Mouse (Mus musculus): Measurements from ENCODE around the gene Tbl3. TPM values are rescaled to one million over a fixed set of nuclear protein-coding genes. Genes with fewer than 3 reads are reported as not detected.
A peak's percentile ranks its signal among the peaks of the same experiment; 100 is the strongest.

Gene Tbl3
- polyA plus RNA-seq, 1 experiment: 60.6 TPM

DNA sequence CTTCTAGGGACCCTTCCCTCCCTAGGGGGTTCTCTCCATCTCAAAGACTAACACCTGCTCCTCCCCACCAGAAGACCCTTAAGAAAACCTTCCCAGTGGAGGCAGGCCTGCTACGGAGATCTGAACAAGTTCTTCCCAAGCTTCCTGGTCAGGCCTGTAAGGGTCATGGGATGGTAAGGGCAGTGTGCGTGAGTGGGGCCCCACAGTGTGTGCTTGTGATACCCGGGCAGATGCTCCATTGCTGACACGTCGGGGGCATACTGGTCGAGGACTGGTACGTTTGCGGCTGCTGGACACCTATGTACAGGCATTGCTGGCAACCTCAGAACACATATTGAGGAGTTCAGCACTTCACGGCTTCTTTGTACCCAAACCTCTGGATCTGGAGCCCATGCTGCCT lies 8.7 kb downstream of the Tbl3 start:
- no peaks in the 10 kb centered on the region for H3K4me1 ChIP-seq (ENCODE audit: control insufficient read depth, insufficient read depth, low read length)
- H3K4me3 ChIP-seq (replicated peaks; ENCODE audit: insufficient read depth, low read depth, low read length): no peak overlapping the region
- WGBS: 64% methylated on average over 9 of the region's 9 CpGs
- no peak overlapping the region for H3K27ac ChIP-seq (ENCODE audit: insufficient read depth, low read length)
- no peak for DNase-seq
- no peaks in the 10 kb centered on the region for H3K27me3 ChIP-seq (ENCODE audit: control insufficient read depth, insufficient read depth, low read length)
- TF ChIP-seq POLR2A (IDR thresholded peaks at IDR 0.05; ENCODE audit: borderline replicate concordance, insufficient read depth, low read length) (no peak), CTCF (IDR thresholded peaks at IDR 0.05; ENCODE audit: borderline replicate concordance, insufficient read depth, low read depth, low read length) (no peak)

GRCm38 (mm10) chr17:24697985-24698384 lies 9.5 kb downstream of the Tbl3 start:
- no peak overlapping the region for H3K4me3 ChIP-seq (replicated peaks; ENCODE audit: insufficient read depth, low read depth, low read length)
- WGBS: 23% methylated on average over 5 of the region's 5 CpGs
- no peak for DNase-seq

DNA sequence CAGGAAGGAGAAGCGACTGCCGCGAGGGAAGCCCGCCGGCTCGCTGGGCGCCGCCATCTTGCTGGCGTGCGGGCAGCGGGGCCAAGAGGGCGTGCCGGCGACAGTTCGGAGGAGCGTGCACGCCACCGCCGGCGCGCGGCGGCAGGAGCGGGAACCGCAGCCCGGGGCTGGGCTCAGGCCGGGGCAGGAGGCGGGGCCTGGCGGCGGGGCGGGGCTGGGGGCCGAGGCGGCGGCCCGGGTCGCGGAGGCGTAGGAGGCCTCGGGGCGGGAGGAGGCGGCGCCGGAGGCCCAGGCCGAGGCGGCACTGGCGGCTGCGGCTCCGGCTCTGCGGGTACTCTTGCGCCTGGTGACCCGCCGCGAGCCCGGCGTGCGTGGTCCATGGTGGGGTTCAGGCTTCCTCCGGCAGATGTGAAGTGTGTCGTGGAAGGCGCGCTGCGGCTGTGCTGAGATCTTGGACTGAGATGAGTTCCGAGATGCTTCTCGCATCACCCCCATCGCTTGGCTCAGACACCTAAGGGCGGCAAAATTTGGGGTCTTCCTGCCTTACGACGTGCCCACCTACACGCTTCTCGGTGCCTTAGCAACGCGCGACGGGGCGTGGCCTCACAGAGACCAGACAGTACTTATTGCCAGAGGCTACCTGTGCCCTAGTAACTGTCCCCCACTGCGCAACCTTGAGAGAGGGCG lies 11.3 kb downstream of the Tbl3 start, which contains the start of the genes Gfer and Noxo1:
TSS of gene Gfer (minus strand) at position 146 of the 687 bp plus-strand sequence.
TSS of gene Noxo1 (plus strand) at position 224 of the 687 bp plus-strand sequence.
- no peaks in the 10 kb centered on the region for H3K27me3 ChIP-seq (ENCODE audit: control insufficient read depth, insufficient read depth, low read length)
- H3K4me1 ChIP-seq (ENCODE audit: control insufficient read depth, insufficient read depth, low read length): no peaks in the 10 kb centered on the region
- DNase-seq: peak; percentile 87 to 90
- TF ChIP-seq POLR2A (IDR thresholded peaks at IDR 0.05; ENCODE audit: borderline replicate concordance, insufficient read depth, low read length) (no peak; the same call in 1 of the 2 replicates), CTCF (IDR thresholded peaks at IDR 0.05; ENCODE audit: borderline replicate concordance, insufficient read depth, low read depth, low read length) (0 out of 2 replicates have a peak, but pooled peaks have one; percentile 11)
- peak within 1 kb of the TSS; percentile 67 for H3K4me3 ChIP-seq (replicated peaks; ENCODE audit: insufficient read depth, low read depth, low read length)
- under 1% methylated on average over 71 of the region's 76 CpGs for WGBS
- peak within 1 kb of the TSS; percentile 64 for H3K27ac ChIP-seq (ENCODE audit: insufficient read depth, low read length)

More at GRCm38 (mm10) chr17:24697985-24698384, 9.5 kb downstream of the Tbl3 start:
- TF ChIP-seq POLR2A (IDR thresholded peaks at IDR 0.05; ENCODE audit: borderline replicate concordance, insufficient read depth, low read length) (no peak), CTCF (IDR thresholded peaks at IDR 0.05; ENCODE audit: borderline replicate concordance, insufficient read depth, low read depth, low read length) (no peak)
- no peaks in the 10 kb centered on the region for H3K4me1 ChIP-seq (ENCODE audit: control insufficient read depth, insufficient read depth, low read length)
- no peak overlapping the region for H3K27ac ChIP-seq (ENCODE audit: insufficient read depth, low read length)
- no peaks in the 10 kb centered on the region for H3K27me3 ChIP-seq (ENCODE audit: control insufficient read depth, insufficient read depth, low read length)

GRCm38 (mm10) chr17:24695326-24696010 lies 12.0 kb downstream of the Tbl3 start:
- peak overlapping the region; percentile 45; the same call in 1 of the 2 replicates for H3K27ac ChIP-seq (ENCODE audit: insufficient read depth, low read length)
- H3K4me3 ChIP-seq (replicated peaks; ENCODE audit: insufficient read depth, low read depth, low read length): peak overlapping the region; percentile 67
- no peaks in the 10 kb centered on the region for H3K27me3 ChIP-seq (ENCODE audit: control insufficient read depth, insufficient read depth, low read length)
- no peak for TF ChIP-seq POLR2A (IDR thresholded peaks at IDR 0.05; ENCODE audit: borderline replicate concordance, insufficient read depth, low read length)
- TF ChIP-seq CTCF (IDR thresholded peaks at IDR 0.05; ENCODE audit: borderline replicate concordance, insufficient read depth, low read depth, low read length): no peak
- H3K4me1 ChIP-seq (ENCODE audit: control insufficient read depth, insufficient read depth, low read length): no peaks in the 10 kb centered on the region
- WGBS: 6% methylated on average over 51 of the region's 51 CpGs
- no peak for DNase-seq

GRCm38 (mm10) chr17:24692385-24692784 lies 15.1 kb downstream of the Tbl3 start:
- H3K27ac ChIP-seq (ENCODE audit: insufficient read depth, low read length): no peak overlapping the region
- peaks cover 13% of the 10 kb centered on the region for H3K4me1 ChIP-seq (ENCODE audit: control insufficient read depth, insufficient read depth, low read length)
- whole genome bisulfite sequencing: 86% methylated on average over 5 of the region's 5 CpGs
- TF ChIP-seq CTCF (IDR thresholded peaks at IDR 0.05; ENCODE audit: borderline replicate concordance, insufficient read depth, low read depth, low read length): no peak
- no peak for TF ChIP-seq POLR2A (IDR thresholded peaks at IDR 0.05; ENCODE audit: borderline replicate concordance, insufficient read depth, low read length)
- DNase-seq: no peak
- no peak overlapping the region for H3K4me3 ChIP-seq (replicated peaks; ENCODE audit: insufficient read depth, low read depth, low read length)
- no peaks in the 10 kb centered on the region for H3K27me3 ChIP-seq (ENCODE audit: control insufficient read depth, insufficient read depth, low read length)

- Histone ChIP-seq H3K27me3 (ENCODE audit: control insufficient read depth, insufficient read depth, low read length) (no peaks in the 10 kb centered on the region), H3K4me3 (replicated peaks; ENCODE audit: insufficient read depth, low read depth, low read length) (peak within 1 kb of the TSS; percentile 78), H3K4me1 (ENCODE audit: control insufficient read depth, insufficient read depth, low read length) (peaks cover 20% of the 10 kb centered on the region), H3K27ac (ENCODE audit: insufficient read depth, low read length) (peak within 1 kb of the TSS; percentile 93)
- peak; percentile 62 to 75 for DNase-seq
- TF ChIP-seq POLR2A (IDR thresholded peaks at IDR 0.05; ENCODE audit: borderline replicate concordance, insufficient read depth, low read length) (peak; percentile 81), CTCF (IDR thresholded peaks at IDR 0.05; ENCODE audit: borderline replicate concordance, insufficient read depth, low read depth, low read length) (no peak)
- WGBS: under 1% methylated on average over 55 of the region's 55 CpGs
Measured at GRCm38 (mm10) chr17:24689251-24690081, 18.0 kb downstream of the Tbl3 start, which contains the start of gene Syngr3. TSS of gene Syngr3 (minus strand) at chr17:24689955.

GRCm38 (mm10) chr17:24687599-24687998 lies 19.9 kb downstream of the Tbl3 start:
- TF ChIP-seq POLR2A (IDR thresholded peaks at IDR 0.05; ENCODE audit: borderline replicate concordance, insufficient read depth, low read length): no peak
- no peak for TF ChIP-seq CTCF (IDR thresholded peaks at IDR 0.05; ENCODE audit: borderline replicate concordance, insufficient read depth, low read depth, low read length)
- 38% methylated on average over 23 of the region's 23 CpGs for WGBS
- no peak overlapping the region for H3K27ac ChIP-seq (ENCODE audit: insufficient read depth, low read length)
- H3K27me3 ChIP-seq (ENCODE audit: control insufficient read depth, insufficient read depth, low read length): no peaks in the 10 kb centered on the region
- no peak for DNase-seq
- H3K4me3 ChIP-seq (replicated peaks; ENCODE audit: insufficient read depth, low read depth, low read length): peak overlapping the region; percentile 26
- H3K4me1 ChIP-seq (ENCODE audit: control insufficient read depth, insufficient read depth, low read length): peaks cover 20% of the 10 kb centered on the region

All from cerebellum, adult 2 months (tissue).